Mouse (Mus musculus) brown adipose tissue, adult 24 weeks (tissue): ENCODE results near the gene Olfr43. TPM values are rescaled to one million over a fixed set of nuclear protein-coding genes. Genes with fewer than 3 reads are reported as not detected.

Source experiments
- H3K27ac ChIP-seq: fragments of 200-500 bp; replicated peaks from 2 replicates; pipeline ENCODE4 v1.5.1; 2012; ENCODE audit warnings: low read depth, mild to moderate bottlenecking, low read length
- H3K4me1 ChIP-seq: fragments of 200-500 bp; 2 replicates; pipeline ENCODE4 v1.6.1; 2012; ENCODE audit warnings: low read length, mixed read lengths; ENCODE audit not compliant: control insufficient read depth, insufficient read depth, insufficient read length
- H3K4me3 ChIP-seq: fragments of 200-500 bp; 2 replicates; pipeline ENCODE4 v1.5.1; 2012; ENCODE audit warnings: low read depth, mild to moderate bottlenecking, low read length, moderate library complexity; ENCODE audit not compliant: insufficient read depth
- polyA plus RNA-seq: library from polyadenylated mRNA; stranded (reverse); fragments of >200 nt; gene quantifications from 2 replicates; pipeline ENCODE4 v1.2.4, GENCODE M21; 2012; ENCODE audit not compliant: missing spikeins, insufficient read depth, insufficient read length

Gene Olfr43
- not detected in 2 replicates for polyA plus RNA-seq

DNA sequence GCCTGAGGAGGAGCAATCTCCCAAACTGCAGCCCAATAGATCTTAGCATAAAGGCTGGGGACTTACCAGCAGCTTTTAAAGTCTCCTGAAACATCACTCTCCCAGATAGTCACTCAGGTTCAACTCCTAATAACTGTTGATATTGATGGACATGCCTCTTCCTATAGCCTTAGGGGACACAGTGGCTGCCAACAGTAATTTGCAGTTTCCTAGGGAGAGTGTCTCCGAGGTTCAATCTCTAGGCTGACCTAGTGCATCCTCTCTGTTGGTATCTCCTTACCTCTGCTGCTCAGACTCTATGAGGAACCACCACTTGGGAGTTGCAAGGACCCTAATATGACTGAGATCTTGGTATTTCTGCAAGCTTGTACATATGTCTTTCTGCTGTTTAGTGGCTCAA lies at the start of gene Olfr43:
TSS of gene Olfr43 (minus strand) at position 101 of the 400 bp plus-strand sequence.
- H3K4me3 ChIP-seq, result no peak within 1 kb of the TSS
- H3K4me1 ChIP-seq, result no peaks in the 10 kb centered on the region

DNA sequence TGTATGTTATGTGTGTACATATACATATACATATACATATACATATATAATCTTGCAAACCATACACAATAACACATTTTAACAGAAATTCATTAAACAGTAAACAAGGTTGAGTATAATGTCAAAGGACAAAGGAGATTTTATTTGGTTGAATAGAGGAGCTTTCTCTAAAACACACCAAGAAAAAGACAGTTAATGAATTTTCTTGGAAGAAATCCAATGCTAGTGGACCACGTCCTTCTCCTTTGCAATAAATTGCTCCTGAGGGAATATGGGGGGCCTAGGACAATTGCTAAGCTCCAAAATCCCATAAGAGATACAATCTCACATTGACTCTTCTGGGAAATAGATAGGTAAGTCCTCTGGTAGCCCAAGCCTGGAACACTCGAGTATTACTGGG lies 48.3 kb upstream of the Olfr43 start, which contains the start of gene Olfr406:
TSS of gene Olfr406 (plus strand) at position 301 of the 400 bp plus-strand sequence.
- Histone ChIP-seq H3K4me3 (no peak within 1 kb of the TSS), H3K27ac (no peak within 1 kb of the TSS), H3K4me1 (no peaks in the 10 kb centered on the region)

More for the DNA sequence above, at the start of gene Olfr43:
- no peak within 1 kb of the TSS for H3K27ac ChIP-seq

DNA sequence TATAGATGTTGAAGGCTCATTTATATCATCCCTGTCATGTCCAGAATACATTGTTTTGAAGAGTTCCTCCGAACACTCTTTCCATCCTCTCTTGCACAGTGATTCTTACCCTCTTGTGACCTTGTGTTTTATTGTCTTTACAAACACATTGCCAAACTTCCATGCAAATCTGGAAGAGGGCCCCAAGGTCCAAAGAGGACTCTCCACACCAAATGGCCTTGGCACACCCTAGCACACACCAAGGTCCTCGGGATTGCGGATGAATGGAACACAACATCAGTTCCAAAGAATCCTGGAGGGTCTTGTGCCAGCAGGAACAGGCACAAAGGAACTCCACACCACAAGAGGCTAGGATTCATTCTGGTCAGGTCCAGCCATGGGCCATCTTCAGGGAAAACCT lies 30.0 kb upstream of the Olfr43 start:
- H3K27ac ChIP-seq, result no peak overlapping the region
- H3K4me3 ChIP-seq, result no peak overlapping the region
- H3K4me1 ChIP-seq, result no peaks in the 10 kb centered on the region

DNA sequence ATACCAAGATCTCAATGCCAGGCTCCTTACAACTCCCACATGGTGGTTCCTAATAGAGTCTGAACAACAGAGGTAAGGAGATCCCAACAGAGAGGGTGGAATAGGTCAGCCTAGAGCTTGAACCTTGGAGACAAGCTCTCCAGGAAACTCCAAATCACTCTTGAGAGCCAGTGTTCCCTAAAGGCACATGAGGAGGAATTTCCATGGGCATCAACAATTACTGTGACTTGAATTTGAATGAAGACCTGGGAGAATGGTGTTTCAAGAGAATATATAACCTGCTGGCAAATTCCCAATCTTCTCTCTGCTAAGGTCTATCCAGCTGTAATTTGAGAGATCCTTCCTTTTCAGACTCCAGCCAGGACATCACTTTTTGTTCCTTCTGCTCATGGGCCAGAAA lies 25.2 kb downstream of the Olfr43 start, which contains the start of gene Olfr403:
TSS of gene Olfr403 (plus strand) at position 301 of the 400 bp plus-strand sequence.
- Histone ChIP-seq H3K4me1 (no peaks in the 10 kb centered on the region), H3K4me3 (no peak within 1 kb of the TSS), H3K27ac (no peak within 1 kb of the TSS)

DNA sequence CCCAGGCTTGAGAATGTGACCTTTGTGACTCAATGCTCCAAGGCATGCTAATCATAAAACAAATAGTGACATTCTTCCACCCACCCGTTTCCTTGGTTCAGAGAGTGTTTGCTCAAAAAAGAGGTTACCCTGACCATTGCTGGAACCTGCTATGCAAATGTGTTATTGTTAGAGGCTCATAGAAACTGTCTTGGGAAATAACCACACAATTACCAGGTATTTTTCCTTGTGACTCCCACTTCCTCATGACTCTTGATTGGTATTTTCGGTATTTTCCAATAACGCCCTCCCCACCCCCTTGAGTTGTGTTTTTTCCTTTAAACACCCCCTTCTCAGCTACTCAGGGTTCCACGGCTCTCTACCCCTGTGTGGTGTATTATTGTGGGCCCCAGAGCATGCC lies 27.4 kb downstream of the Olfr43 start:
- H3K4me3 ChIP-seq, result no peak overlapping the region
- H3K27ac ChIP-seq, result no peak overlapping the region
- no peaks in the 10 kb centered on the region for H3K4me1 ChIP-seq

DNA sequence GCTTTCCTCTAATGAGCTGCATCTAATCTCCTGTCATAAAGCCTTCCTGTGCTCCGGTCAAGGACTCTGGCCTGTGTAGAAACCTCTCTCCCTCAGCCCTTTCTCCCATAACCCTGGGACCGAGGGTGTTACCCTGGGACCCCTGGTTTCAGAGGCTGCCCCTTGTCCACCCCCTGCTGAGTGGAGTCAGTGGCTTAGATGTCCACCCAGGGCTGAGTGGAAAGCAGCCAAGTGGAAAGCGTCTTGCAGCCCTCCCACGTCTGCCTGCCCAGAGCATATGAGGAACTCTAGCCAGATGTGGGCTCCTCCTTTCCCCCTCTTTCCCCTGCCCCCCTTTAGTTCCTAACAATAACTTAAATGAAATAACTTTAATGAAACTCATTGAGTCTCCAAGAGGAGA lies 28.0 kb downstream of the Olfr43 start:
- Histone ChIP-seq H3K4me1 (no peaks in the 10 kb centered on the region), H3K27ac (no peak overlapping the region), H3K4me3 (no peak overlapping the region)

DNA sequence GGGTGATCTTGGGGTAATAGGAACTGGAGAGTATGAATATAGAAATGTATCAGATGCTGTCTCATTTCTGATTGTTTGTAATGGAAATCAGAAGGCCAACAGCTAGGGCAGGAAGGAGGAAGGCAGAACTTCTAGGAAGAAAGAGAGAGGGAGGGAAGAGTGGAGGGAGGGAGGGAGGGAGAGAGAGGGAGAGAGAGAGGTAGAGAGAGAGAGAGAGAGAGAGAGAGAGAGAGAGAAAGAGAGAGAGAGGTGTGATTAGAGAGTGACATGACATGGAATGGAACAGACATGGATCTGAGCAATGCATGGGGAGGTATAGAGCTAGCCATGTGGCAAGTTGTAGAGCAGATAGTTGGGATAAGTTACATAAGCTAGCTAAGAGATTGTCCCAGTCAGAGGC lies 42.4 kb downstream of the Olfr43 start:
- no peak overlapping the region for H3K27ac ChIP-seq

More for the DNA sequence above, 42.4 kb downstream of the Olfr43 start:
- no peak overlapping the region for H3K4me3 ChIP-seq
- no peaks in the 10 kb centered on the region for H3K4me1 ChIP-seq

Other genes starting within 250 kb of the Olfr43 start
- not detected in 2 replicates for gene Olfr398, start 221.0 kb downstream of the Olfr43 start, polyA plus RNA-seq
- gene Olfr139, start 154.8 kb downstream of the Olfr43 start, polyA plus RNA-seq, result not detected in 2 replicates
- not detected in 2 replicates for gene Olfr399, start 154.8 kb downstream of the Olfr43 start, polyA plus RNA-seq
- gene Zfp616, start 141.4 kb downstream of the Olfr43 start, polyA plus RNA-seq, result not detected in 2 replicates
- gene Olfr401, start 97.7 kb downstream of the Olfr43 start, polyA plus RNA-seq, result not detected in 2 replicates
- gene Olfr402, start 57.9 kb downstream of the Olfr43 start, polyA plus RNA-seq, result not detected in 2 replicates
- not detected in 2 replicates for gene Olfr403, start 25.1 kb downstream of the Olfr43 start, polyA plus RNA-seq
- gene Olfr406, start 48.4 kb upstream of the Olfr43 start, polyA plus RNA-seq, result not detected in 2 replicates
- gene Olfr59, start 72.4 kb upstream of the Olfr43 start, polyA plus RNA-seq, result not detected in 2 replicates
- gene Olfr410, start 126.7 kb upstream of the Olfr43 start, polyA plus RNA-seq, result not detected in 2 replicates
- gene Olfr411, start 141.3 kb upstream of the Olfr43 start, polyA plus RNA-seq, result not detected in 2 replicates
- gene Olfr412, start 150.7 kb upstream of the Olfr43 start, polyA plus RNA-seq, result not detected in 2 replicates